Mouse (Mus musculus): ENCODE data around the gene Cacna2d2.

GRCm38 (mm10) chr9:107556346-107556745, 156.9 kb downstream of the Cacna2d2 start:
- peak; percentile 32; the same call in 1 of the 2 replicates for TF ChIP-seq POLR2A (IDR thresholded peaks at IDR 0.05; ENCODE audit: low read depth, low read length)
- TF ChIP-seq CTCF (IDR thresholded peaks at IDR 0.05; ENCODE audit: extremely low read depth, insufficient read length, insufficient replicate concordance, low read depth, low read length) = no peak

Data from small intestine, adult 2 months (tissue).